Mouse (Mus musculus) liver, adult (tissue): ENCODE data around the gene Dcst1.

ENCODE experiments used
- GATA4 ChIP-seq: IDR thresholded peaks from 2 replicates; pipeline ENCODE4 v1.6.1; 2014; ENCODE audit warnings: mild to moderate bottlenecking, low read length; ENCODE audit not compliant: insufficient replicate concordance

Dcst1 gene

GRCm38 (mm10) chr3:89318971-89319590, 46.0 kb downstream of the Dcst1 start:
- no peak for TF ChIP-seq GATA4

- TF ChIP-seq GATA4: no peak
Measured at GRCm38 (mm10) chr3:89318316-89318715, 46.7 kb downstream of the Dcst1 start.

GRCm38 (mm10) chr3:89317246-89317645, 47.8 kb downstream of the Dcst1 start:
- TF ChIP-seq GATA4: no peak

GRCm38 (mm10) chr3:89316833-89317232, 48.2 kb downstream of the Dcst1 start:
- TF ChIP-seq GATA4: no peak

- TF ChIP-seq GATA4: no peak
Measured at GRCm38 (mm10) chr3:89315930-89316831, 48.9 kb downstream of the Dcst1 start.

GRCm38 (mm10) chr3:89315195-89315929, 49.7 kb downstream of the Dcst1 start:
- no peak for TF ChIP-seq GATA4

- TF ChIP-seq GATA4: no peak
Measured at GRCm38 (mm10) chr3:89314791-89315190, 50.3 kb downstream of the Dcst1 start.

GRCm38 (mm10) chr3:89314340-89314739, 50.7 kb downstream of the Dcst1 start:
- TF ChIP-seq GATA4: no peak

GRCm38 (mm10) chr3:89308089-89308488, 57.0 kb downstream of the Dcst1 start:
- TF ChIP-seq GATA4: no peak; the same call in 1 of the 2 replicates

- TF ChIP-seq GATA4: no peak
Measured at GRCm38 (mm10) chr3:89305551-89306325, 59.3 kb downstream of the Dcst1 start.

- no peak for TF ChIP-seq GATA4
Measured at GRCm38 (mm10) chr3:89305105-89305504, 59.9 kb downstream of the Dcst1 start.

GRCm38 (mm10) chr3:89304440-89304839, 60.6 kb downstream of the Dcst1 start:
- no peak for TF ChIP-seq GATA4

GRCm38 (mm10) chr3:89300514-89300913, 64.5 kb downstream of the Dcst1 start:
- no peak for TF ChIP-seq GATA4
